Mouse (Mus musculus) heart, adult 2 months (tissue): ENCODE measurements around the gene Susd6. TPM values are rescaled to one million over a fixed set of nuclear protein-coding genes. Genes with fewer than 3 reads are reported as not detected.
A peak's percentile ranks its signal among the peaks of the same experiment; 100 is the strongest.

Source experiments
- DNase-seq, 2 experiments: peaks; one replicate each; pipeline ENCODE4 v3.0.0; 2021
- H3K27ac ChIP-seq: fragments of 200-600 bp; 2 replicates; pipeline ENCODE4 v1.8.1; 2022
- H3K27me3 ChIP-seq: fragments of 200-500 bp; 2 replicates; pipeline ENCODE4 v1.6.1; 2012; ENCODE audit warnings: mild to moderate bottlenecking, low read length, inconsistent platforms, mixed read lengths; ENCODE audit not compliant: control insufficient read depth, insufficient read depth
- H3K36me3 ChIP-seq: fragments of 200-500 bp; 2 replicates; pipeline ENCODE4 v1.6.1; 2012; ENCODE audit warnings: low read length, inconsistent platforms; ENCODE audit not compliant: control insufficient read depth, insufficient read depth
- H3K4me1 ChIP-seq: fragments of 200-500 bp; 2 replicates; pipeline ENCODE4 v1.6.1; 2011; ENCODE audit warnings: low read length; ENCODE audit not compliant: control insufficient read depth, insufficient read depth
- H3K4me3 ChIP-seq: fragments of 200-600 bp; 2 replicates; pipeline ENCODE4 v1.8.1; 2022
- H3K79me2 ChIP-seq: fragments of 200-500 bp; replicated peaks from 2 replicates; pipeline ENCODE4 v1.6.1; 2012; ENCODE audit warnings: mild to moderate bottlenecking, inconsistent platforms, low read length, moderate library complexity, mixed read lengths; ENCODE audit not compliant: control insufficient read depth, insufficient read depth
- H3K9ac ChIP-seq: fragments of 200-500 bp; 2 replicates; pipeline ENCODE4 v1.6.1; 2012; ENCODE audit warnings: low read depth, mild to moderate bottlenecking, control low read depth, inconsistent platforms, low read length, mixed read lengths
- CTCF ChIP-seq: fragments of 200-600 bp; IDR thresholded peaks from 2 replicates; pipeline ENCODE4 v1.8.1; 2022; ENCODE audit warnings: antibody characterized with exemption, mild to moderate bottlenecking, moderate library complexity
- EP300 ChIP-seq: fragments of 200-500 bp; IDR thresholded peaks from 2 replicates; pipeline ENCODE4 v1.6.1; 2011; ENCODE audit warnings: low read depth, low read length, control low read depth; ENCODE audit not compliant: insufficient read depth
- POLR2A ChIP-seq: fragments of 200-500 bp; IDR thresholded peaks from 2 replicates; pipeline ENCODE4 v1.6.1; 2011; ENCODE audit warnings: mild to moderate bottlenecking, low read depth, low read length, control low read depth; ENCODE audit not compliant: insufficient read depth
- WGBS: fragments of 180-500 bp; shearing (Covaris S2); methylation state at CpG from one replicate; pipeline ENCODE4 v1.1.7; 2018; 5-methylcytosine and 5-hydroxymethylcytosine counted together
- intact Hi-C: fragments of 180-260 bp; cut with DNase I; formaldehyde crosslinking; loops from one replicate; pipeline ENCODE4 v1.15.1; 2025
- polyA plus RNA-seq: library from polyadenylated mRNA; depleted of rRNA; stranded (reverse); fragments of >200 nt; gene quantifications from 2 replicates; pipeline ENCODE4 v1.2.3, GENCODE M21; 2012
- total RNA-seq, 2 experiments: library from RNA; stranded (reverse); gene quantifications; 2 replicates each; pipeline ENCODE4 v1.2.3; 2021

Susd6 gene
- total and polyA plus RNA-seq, 3 experiments, result 50.1 to 78.6 (median 67.4) TPM

- no peaks in the 10 kb centered on the region for H3K27me3 ChIP-seq
- H3K9ac ChIP-seq, result no peak overlapping the region
- H3K4me3 ChIP-seq, result no peak overlapping the region
- DNase-seq, result no peak
- H3K79me2 ChIP-seq, result peaks cover 15% of the 10 kb centered on the region
- H3K27ac ChIP-seq, result peak overlapping the region; percentile 55
- H3K36me3 ChIP-seq, result peaks cover 79% of the 10 kb centered on the region
- TF ChIP-seq EP300 (no peak), CTCF (no peak), POLR2A (no peak)
- intact Hi-C loops, result no loop called here
- peaks cover 53% of the 10 kb centered on the region for H3K4me1 ChIP-seq
- 8% methylated on average over 6 of the region's 6 CpGs for WGBS
These were observed 21.6 kb downstream of the Susd6 start for GRCm38 (mm10) chr12:80811646-80812509.

GRCm38 (mm10) chr12:80812510-80812820 is 22.2 kb downstream of the Susd6 start:
- 21% methylated on average over 1 of the region's 1 CpGs for WGBS

DNA sequence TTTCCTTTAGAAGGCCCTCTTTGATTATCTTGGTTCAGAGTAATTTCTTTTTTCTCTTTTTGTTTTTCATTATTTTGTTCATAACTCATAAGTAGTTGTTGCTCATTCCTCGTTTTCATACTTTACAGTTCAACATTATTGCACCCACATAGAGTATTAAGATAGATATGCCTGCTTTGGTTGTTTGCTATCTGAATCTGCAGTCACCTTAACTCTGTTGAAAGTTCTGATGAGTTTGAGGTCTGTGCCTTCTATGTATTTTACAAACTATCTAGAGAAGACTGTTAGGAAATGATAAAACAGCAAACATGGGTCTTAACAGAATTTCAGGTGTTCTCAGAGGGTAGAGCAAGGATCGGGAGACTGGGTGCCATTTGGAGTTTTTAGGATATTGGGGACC is 23.1 kb downstream of the Susd6 start:
- peaks cover 12% of the 10 kb centered on the region for H3K79me2 ChIP-seq
- intact Hi-C loops, result no loop called here
- peak overlapping the region; percentile 32 for H3K27ac ChIP-seq
- 92% methylated on average over 2 of the region's 2 CpGs for WGBS
- H3K4me3 ChIP-seq, result no peak overlapping the region
- no peak overlapping the region for H3K9ac ChIP-seq
- peaks cover 47% of the 10 kb centered on the region for H3K4me1 ChIP-seq
- no peaks in the 10 kb centered on the region for H3K27me3 ChIP-seq
- no peak for DNase-seq
- peaks cover 81% of the 10 kb centered on the region for H3K36me3 ChIP-seq
- TF ChIP-seq POLR2A (no peak), CTCF (no peak), EP300 (no peak)

More at GRCm38 (mm10) chr12:80812510-80812820, 22.2 kb downstream of the Susd6 start:
- peaks cover 79% of the 10 kb centered on the region for H3K36me3 ChIP-seq
- TF ChIP-seq POLR2A (no peak; the same call in 1 of the 2 replicates), CTCF (no peak), EP300 (no peak)
- H3K27me3 ChIP-seq, result no peaks in the 10 kb centered on the region
- intact Hi-C loops, result no loop called here
- no peak overlapping the region for H3K4me3 ChIP-seq
- H3K27ac ChIP-seq, result peak overlapping the region; percentile 55
- H3K4me1 ChIP-seq, result peaks cover 52% of the 10 kb centered on the region
- H3K9ac ChIP-seq, result no peak overlapping the region
- H3K79me2 ChIP-seq, result peaks cover 14% of the 10 kb centered on the region
- no peak for DNase-seq

DNA sequence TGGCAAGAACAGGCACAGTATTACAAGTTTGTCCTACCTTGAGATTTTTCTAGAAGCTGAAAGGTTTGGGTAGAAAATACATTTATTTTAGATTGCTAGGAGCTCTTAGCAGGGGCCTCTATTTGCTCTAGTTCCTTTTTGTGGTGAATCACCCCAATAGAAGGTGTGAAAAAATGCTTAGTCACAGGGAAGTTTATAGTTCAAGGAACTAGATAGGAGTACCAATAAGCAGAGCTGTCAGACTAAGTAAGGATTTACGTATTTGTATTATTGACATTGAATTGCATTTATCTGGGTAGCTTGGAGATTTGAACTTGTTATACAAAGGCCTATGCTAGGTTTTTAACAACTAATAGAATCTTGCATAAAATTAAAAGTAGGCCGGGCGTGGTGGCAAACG is 23.6 kb downstream of the Susd6 start:
- Histone ChIP-seq H3K9ac (no peak overlapping the region), H3K4me1 (peaks cover 46% of the 10 kb centered on the region), H3K36me3 (peaks cover 80% of the 10 kb centered on the region), H3K4me3 (no peak overlapping the region), H3K79me2 (peaks cover 12% of the 10 kb centered on the region), H3K27ac (peak overlapping the region; percentile 32; the same call in 1 of the 2 replicates), H3K27me3 (no peaks in the 10 kb centered on the region)
- 90% methylated on average over 4 of the region's 4 CpGs for WGBS
- DNase-seq, result no peak
- no peak for TF ChIP-seq EP300
- TF ChIP-seq POLR2A, result no peak
- TF ChIP-seq CTCF, result no peak
- intact Hi-C loops, result no loop called here

- TF ChIP-seq POLR2A (no peak), EP300 (no peak), CTCF (no peak)
- peak overlapping the region; percentile 29 for H3K27ac ChIP-seq
- WGBS, result 38% methylated on average over 3 of the region's 3 CpGs
These were observed 24.2 kb downstream of the Susd6 start for GRCm38 (mm10) chr12:80814529-80814928.

DNA sequence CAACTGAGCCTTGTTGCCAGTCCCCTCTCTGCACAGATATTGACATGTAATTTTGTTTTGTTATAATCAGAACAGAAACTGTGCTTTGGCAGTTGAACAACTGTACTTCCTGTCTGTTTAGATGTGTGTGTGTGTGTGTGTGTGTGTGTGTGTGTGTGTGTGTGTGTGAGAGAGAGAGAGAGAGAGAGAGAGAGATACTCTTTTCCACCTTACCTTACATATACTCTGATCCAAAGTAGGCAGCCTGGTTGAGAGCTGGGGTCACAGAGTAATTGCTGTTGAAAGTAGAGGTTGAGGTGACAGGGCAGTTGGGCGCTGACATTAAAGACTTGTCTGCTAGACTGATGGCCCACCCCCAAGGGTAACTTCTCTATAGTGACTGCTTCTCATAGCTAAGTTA is 25.0 kb downstream of the Susd6 start:
- H3K9ac ChIP-seq, result no peak overlapping the region
- H3K27ac ChIP-seq, result peak overlapping the region; percentile 69
- DNase-seq, result no peak
- 35% methylated on average over 1 of the region's 1 CpGs for WGBS
- peaks cover 40% of the 10 kb centered on the region for H3K4me1 ChIP-seq
- no peaks in the 10 kb centered on the region for H3K27me3 ChIP-seq
- H3K4me3 ChIP-seq, result no peak overlapping the region
- peaks cover 10% of the 10 kb centered on the region for H3K79me2 ChIP-seq
- intact Hi-C loops, result no loop called here
- peaks cover 78% of the 10 kb centered on the region for H3K36me3 ChIP-seq
- no peak for TF ChIP-seq EP300
- TF ChIP-seq CTCF, result no peak
- TF ChIP-seq POLR2A, result no peak

More at GRCm38 (mm10) chr12:80814529-80814928, 24.2 kb downstream of the Susd6 start:
- Histone ChIP-seq H3K9ac (no peak overlapping the region), H3K4me1 (peaks cover 42% of the 10 kb centered on the region), H3K36me3 (peaks cover 79% of the 10 kb centered on the region), H3K4me3 (no peak overlapping the region), H3K27me3 (no peaks in the 10 kb centered on the region), H3K79me2 (peaks cover 12% of the 10 kb centered on the region)
- no peak for DNase-seq
- intact Hi-C loops, result no loop called here
